Mouse (Mus musculus) layer of hippocampus, adult 9-11 months (tissue): ENCODE measurements around the gene Robo3.

Source experiments
- DNase-seq: peaks from one replicate; pipeline ENCODE4 v3.0.0; 2022

Robo3 gene

DNA sequence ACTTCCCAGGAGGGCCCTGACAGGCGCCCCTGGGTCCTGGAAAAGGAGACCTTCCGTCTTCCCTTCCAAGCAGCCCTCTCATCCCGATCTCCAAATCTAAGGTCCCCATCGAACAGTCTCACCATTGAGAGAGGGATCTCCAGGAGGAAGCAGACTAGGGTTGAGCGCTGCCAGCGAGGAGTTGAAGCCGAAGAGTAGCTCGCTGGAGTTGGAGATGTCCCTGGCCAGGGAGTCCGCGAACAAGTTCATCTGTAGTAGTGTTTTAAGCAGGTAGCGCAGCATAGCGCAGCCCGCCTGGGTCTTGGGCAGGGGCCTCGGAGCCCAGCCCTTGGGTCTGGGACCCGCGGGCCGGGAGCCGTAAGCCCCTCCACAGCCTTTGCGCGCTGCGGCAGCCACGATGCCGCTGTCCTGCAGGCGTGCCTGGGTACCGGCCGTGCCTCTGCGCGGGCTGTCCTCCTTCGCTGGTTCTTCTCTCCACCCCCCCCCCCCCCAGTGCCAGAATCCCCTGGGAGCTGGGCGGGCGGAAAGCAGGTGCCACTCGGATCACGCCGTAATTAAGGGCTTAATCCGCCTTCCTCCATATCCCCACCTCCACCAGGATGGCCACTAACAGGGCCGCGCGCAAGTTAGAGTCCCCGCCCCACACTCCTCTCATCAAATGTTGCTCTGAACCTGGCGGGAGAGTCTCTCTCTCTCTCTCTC, at the start of gene Robo3:
Gene Robo3 (minus strand): TSS at position 527 of the 702 bp plus-strand sequence.
- DNase-seq: no peak

DNA sequence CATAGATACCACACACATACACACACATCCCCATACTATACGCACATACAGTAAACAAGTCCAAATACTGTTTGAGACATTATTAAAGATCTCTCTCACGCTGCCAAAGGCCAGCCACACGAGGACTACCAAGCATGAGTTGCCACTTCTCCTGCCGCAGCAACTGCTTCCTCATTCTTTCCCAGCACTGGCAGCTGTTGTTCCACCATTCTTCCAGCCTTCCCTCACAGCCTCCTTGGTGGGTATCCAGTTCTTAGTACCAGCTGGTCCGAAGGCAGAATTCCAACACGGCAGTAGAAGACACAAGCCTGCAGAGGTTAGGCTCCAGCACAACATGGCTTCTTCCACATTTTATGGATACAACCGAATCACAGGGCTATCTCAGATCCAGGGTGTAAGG, 41.9 kb upstream of the Robo3 start:
- peak; percentile 61 for DNase-seq

DNA sequence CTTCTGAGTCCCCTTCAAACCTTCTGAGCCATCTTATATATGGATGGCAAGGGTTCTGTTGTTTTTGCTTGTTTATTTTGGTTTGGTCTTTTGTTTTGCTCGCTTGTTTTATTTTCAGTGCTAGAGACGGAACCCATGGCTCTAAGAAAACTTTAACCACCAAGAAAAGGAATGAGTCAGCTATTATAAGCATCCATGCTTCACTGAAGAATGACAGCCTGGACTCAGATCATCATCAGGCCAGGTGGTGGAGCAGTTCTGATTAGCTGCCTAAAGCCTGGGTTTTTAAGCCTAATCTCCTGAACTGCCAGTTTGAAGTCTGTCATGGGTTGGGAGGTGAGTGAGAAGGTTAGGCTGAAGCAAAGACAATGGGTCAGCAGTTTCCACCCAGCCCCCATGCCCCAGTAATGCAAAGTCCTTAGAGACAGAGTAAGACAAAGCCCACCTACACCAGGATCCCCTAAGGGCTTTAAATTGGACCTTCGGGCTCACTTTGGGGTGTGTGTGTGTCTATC, 40.6 kb upstream of the Robo3 start:
- DNase-seq: no peak

DNA sequence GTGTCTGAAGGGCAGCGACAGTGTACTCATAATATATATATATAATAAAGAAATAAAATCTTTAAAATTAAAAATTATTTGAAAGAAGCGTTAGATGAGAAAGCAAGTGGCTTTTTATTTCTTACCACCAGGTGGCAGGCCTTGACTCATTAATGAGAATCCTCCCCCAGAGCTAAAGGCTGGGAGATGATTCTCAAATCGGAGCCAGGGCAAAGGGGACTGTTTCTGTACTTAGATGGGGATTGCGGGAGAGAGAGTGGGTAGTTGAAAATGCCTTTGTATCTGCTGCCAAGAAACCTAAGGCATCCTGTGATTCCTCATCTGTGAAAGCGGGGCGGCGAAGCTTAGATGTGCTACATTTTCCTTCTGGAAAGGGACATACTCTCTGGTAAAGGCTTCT, 29.7 kb upstream of the Robo3 start:
- peak; percentile 32 for DNase-seq

DNA sequence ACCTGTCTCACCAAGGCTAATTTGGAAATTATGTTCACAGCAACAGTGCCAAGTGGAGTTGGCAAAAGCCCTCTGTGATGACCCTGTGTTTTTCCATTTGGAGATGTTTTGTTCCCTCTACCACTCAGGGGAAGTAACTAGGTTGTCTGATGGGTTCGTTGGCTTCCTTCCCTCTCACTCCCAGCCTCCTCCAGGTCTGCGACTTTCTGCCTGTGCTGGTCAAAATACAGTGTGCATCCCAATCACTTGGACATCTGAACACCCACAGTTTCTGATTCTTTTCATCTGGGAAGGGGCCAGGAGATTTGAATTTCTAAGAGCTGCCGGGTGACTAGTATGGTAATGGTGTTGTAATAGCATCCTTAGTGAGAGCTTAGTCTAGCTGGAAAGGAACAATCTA, 28.5 kb upstream of the Robo3 start:
- DNase-seq: no peak

DNA sequence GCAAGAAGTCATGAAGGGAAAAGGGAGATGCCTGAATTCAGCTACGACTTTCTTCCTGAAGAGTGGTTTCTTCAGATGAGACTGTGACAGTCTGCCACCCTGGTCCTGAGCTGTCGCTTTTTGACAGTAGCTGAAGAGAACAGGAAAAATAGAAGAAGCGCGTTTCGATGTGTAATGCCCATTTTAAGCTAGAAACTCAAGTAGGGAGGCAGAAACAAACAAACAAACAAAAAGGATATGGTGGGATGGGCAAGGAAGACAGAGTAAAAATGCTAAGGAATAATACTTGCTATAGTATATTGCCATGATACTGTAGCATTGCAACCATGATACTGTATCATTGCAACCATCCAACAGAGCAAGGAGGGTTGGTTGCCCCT, 27.9 kb upstream of the Robo3 start:
- no peak for DNase-seq

DNA sequence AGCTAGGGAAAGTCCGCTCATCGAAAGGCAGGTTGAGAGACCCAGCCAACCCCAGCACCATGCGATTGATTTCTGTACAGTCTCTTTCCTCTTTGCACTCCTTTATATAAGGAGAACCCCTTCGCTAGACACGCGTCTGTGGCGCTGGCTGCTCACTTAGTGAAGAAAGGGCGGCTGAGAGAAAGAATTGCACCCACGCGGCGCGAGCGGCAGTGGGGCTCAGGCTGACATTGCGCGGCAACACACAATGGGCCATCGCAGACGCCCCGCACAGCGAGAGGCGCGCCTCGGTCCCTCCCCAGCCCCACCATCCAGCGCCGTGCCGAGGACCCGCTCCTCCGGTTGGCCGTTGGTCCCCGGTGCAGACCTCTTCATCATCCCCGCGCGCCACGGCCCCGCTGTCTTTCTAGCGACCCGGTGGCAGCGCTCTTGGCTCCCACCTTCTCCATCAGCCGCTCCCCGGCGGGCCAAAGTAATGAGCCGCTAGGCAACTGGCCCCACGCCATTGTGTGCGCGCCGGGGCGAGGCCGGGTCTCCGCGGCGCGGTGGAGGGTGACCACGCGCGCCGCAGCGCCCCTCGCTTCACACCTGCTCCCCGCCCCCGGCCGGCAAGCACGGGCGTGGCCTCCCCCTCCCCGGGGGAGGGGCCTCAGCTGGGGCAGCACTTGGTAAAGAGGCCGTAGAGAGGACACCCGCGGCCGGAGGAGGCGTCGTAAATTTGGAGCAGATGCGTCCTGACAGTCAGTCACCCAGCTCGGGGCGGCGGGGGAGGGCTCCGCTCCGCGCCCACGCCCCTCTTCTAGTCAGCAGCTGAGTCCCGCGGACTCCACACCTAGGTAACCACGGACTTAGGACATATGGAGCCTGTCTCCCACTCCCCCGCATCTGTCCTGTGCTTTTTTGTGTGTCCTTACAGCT, 27.3 kb upstream of the Robo3 start:
- peak; percentile 20 for DNase-seq

DNA sequence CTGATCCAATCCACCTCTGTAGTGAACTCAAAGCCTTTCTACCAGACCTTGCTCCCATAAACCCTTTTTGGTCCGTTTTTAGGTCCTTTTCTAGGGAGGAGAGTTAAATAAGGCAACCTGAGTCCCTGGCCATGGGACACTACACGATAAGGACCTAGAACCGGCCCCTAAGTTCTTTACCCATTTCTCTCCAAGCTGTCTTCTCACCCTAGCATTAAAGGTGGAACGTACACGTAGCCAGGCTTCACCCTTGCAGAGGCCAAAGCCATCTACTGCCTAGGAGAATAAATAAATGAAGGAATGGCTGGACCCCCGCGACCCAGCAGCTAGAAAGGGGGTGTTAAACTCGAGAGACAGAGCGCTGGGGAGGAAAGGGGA, 26.6 kb upstream of the Robo3 start:
- no peak for DNase-seq

DNA sequence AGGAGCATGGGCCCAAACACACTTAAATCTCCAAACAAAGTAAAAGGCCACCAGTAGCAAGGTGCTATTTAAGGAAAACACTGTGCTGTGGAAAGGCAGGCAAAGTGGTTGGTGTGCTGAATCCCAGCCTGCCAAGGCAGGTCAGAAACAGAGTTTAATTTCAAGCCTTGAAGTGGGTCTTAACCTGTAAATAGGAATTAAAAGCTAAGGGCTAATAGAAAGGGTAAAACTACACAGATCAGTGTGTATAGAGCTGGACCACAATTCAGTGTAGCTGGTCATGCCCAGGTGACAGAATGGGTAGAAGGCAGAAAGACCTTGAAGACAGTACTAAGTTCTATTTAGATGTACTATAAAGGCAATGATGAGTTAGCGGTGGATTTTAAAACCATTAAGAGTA, 24.1 kb upstream of the Robo3 start:
- DNase-seq: no peak

DNA sequence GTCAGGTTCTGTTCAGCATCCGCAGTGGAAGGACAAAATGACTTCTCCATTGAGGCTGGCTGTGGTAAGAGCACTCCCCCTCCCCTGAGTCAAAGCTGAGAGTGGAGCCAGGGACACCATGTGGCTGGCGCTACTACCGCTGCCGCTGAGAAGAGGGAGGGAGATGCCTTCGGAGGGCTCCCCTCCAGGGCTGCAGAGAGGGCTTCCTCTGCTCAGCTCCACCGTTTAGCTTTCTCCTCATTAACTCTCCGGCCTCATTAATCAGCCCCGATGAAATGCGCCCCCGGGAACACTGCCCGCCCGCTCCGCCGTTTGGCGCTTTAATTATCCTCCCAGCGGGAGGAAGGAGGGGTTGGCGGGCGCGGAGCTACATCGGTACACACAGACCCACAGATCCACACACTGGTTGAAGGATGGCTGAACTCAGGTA, 23.4 kb upstream of the Robo3 start:
- DNase-seq: peak; percentile 58

DNA sequence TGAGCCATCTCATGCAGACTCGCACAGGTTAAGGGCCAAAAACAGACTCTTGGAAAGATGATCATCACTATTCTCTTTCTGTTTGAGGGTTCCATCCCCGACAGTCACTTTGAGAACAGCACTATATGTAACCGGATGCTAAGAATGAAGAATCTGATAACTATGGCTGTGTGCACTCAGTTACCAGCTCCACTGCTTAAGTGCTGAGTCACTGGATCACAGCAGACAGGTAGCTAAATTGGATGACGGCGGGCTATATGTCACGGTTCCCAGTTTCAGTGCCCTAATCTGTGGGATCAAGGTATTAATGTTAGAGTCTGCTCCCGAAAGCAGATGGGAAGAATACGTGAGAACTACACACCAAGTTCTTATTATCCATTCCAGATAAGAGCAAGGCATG, 22.8 kb upstream of the Robo3 start:
- DNase-seq: no peak

DNA sequence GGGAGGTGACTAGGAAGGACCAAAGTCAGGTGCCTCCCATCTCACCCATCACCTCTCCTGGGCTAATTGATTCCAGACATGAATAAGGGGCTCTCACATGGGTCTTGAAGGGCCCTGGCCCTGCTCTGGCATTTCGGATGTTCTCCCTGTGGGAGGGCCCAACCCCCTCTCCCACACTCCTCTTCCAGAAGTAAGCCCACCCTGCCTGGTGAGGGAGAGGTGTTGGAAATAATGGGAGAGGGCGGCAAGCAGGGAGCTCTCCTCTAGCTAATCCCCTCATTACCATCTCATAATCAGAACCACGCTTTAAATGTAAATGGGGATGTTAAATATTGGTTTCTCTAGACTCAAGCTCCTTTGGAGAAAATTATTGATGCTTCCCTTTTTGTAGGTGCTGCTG, 21.9 kb upstream of the Robo3 start:
- no peak for DNase-seq

DNA sequence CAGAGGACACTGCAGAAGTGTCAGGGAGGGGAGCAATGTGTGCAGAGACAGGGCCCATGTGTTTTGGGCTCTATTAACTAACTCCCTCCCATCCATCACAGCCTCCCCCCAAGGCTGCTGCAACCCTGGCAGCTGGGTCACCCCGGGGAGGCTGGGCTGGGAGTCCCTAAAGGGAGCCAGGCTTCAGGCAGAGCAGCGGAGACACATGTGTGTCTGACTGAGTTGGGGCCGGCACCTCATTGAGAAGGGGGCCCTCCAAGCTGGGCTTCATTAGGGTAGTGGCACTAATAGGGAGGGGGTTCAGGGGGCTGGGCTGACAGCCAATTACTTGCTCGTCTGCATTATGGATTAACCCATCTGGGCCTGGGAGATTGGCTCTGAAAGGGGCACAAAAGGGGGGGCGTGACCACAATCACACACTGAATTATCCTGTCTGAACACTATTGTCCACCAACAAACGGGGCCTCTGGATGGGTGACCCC, 21.0 kb upstream of the Robo3 start:
- no peak for DNase-seq

DNA sequence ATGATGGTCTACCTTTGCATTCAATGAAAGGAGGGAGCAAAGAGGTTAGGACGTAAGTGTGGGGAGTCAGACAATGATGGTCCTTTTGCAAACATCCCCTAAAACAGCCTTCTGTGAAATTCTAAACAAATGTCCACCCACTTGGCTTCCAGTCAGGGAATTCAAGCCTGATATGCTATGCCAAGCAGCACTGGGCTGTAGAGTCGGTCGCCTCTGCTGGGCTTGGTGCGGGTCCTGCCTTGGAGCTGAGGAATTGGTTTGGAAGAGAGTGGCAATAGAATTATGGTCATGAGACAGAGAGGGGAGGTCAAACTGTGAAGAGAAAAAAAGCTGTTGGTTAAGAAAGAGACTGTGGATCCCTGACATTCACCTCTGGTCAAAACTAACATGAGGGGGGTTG, 20.3 kb upstream of the Robo3 start:
- DNase-seq: no peak

DNA sequence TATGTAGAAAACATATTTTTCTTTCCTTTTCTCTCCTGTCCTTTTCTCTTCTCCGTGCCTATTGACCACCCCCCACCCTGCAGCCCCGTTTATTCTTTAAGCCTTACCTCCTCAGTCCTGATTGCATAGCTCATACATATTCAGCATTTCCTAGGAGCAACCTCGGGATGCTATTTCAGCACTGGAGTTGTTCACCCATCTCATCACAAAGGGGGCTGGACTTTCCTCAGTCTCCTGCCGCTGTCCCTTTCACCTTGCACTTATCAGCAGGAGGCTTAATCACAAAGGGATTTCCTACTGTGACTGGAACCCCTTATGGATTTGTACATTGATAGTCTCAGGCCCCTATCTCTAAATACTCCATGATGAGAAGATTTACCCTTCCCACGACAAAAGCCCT, 19.4 kb upstream of the Robo3 start:
- no peak for DNase-seq

DNA sequence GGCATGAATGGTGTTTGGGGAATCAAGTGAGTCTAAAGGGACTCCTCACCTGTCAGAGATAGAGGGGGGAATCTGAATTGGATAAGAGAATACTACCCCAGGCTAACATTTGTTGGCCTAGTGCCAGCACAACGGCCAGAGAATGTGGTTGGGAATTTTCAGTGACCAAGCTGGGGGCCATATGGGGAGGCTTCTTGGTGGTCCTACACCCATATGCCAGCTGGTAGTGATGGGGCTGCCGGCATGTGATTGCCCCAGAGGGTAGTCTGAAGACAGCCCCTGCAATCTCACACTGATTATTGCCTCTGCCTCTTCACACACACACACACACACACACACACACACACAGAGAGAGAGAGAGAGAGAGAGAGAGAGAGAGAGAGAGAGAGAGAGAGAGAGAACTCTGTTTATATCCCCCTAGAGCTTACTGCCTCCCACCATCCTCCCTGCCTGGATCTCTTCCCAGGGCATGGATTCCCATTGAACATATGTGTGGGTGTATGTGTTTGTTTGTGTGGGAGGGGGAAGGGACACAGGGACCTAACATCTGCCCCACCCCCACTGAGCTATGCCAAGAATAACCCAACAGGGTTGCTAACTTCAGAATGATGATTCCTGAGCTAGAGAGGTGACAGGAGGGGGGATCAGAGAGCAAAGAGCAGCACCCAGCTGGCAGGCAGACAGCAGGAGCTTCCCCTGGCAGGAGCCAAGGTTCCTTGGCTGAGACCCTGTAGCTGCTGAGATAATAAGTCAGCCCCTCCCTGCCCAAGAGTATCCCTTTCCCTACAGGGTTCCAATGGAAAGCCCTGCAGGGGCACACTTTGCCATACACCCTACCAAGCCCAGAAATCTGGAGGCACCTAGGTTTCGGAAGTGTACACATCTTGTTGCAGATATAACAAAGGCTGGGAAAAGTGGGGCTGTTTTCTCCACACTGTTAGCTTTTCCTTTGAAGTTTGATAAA, 5.0 kb upstream of the Robo3 start:
- peak; percentile 73 for DNase-seq

DNA sequence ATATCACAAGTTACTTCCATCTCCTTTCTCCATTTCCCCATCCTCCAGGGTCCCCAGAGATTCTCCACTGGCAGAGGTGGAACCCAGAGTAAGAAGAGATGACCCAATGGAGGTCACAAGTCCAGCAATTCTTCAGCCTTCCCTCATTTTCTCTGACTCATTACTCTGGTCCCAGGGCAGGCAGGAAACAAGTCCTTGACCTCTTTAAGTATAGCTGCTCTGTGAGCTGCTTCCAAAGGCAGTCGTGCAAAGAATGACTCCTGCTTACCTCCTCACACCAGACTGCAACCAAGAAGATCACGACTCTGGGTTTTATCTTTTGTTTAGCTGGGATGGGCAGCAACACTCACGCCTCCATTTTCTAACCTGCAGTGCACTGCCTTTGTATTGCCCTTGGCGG, 2.6 kb upstream of the Robo3 start:
- no peak for DNase-seq

DNA sequence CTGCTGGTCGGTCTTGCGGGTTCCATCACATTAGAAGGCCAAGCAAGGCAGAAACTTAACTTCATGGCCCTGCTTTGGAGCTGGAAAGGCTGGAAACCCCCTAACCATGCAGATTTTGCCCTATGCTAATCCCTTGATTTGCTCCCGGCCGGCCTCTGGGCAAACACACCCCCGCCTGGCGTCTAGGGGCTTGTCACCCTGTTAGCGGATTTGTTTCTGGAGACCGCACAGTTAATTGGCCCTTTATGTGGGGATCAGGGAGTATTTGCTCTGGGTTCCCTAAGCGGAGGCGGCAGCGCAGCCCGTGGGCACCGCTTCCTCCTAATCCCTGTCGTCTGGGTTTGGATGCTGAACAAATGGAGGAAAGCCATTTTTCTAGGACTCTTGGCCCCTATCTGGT, 1.9 kb upstream of the Robo3 start:
- DNase-seq: no peak

DNA sequence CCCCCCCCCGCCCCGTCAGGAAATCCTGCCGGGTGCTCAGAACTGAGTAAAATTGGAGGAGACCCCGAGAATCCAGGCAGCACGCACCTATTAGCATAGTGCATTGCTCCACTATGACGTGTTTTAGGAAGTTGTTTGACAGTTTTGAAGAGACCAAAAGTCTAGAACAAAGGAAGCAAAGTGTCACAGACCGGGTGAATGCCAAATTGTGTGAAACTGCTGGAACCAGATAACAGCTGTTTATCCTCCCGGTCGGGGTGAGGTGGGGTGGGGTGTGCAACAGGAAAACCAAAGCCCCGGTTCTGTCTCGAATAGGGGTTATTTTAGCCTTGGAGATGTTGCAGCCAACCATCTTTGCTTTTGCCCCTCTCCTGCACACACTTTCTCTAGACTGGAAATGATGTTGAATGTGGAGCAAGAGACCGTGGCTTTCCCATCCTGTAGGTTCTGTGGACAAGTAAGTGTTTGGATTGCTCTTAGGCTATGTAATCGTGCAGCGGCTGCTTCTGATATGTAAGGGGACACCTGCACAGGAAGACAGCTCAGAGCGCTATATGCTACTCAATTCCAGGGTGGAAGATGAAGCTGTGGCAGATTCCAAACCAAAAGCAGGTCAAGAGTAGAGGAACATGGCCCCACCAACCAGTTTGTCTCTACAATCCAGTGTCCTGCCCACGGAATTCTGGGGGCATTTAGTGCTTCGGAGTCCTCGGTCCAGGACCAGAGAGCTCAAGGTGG, 946 bp upstream of the Robo3 start:
- no peak for DNase-seq

DNA sequence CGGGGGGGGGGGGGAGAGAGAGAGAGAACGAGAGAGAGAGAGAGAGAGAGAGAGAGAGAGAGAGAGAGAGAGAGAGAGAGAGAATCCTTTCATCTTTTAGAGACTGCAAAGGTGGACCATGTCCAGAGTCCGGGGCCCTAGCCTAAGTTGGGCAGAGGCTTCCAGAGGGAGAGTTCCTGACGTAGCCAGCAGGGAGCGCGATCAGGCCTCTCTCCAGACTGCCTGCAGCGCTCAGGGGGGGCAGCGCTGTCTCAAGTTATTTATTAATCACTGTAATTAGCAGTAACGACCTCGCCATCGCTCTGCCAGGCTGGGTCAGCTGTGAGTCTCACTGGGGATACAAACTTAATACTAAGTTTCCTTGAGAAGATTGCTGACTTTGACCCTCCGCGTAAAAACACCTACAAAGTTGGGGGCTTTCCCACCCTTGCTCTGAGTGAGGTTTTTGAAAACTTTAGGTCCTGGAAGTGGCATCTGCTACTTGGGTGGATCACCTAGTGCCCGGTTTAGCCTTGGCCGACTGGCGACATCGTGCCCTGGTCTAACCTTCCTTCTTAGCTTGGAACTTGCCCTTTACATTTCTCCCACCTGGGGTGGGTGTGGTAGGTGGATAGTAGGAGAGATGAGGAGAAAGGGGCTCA, 900 bp downstream of the Robo3 start:
- DNase-seq: no peak

DNA sequence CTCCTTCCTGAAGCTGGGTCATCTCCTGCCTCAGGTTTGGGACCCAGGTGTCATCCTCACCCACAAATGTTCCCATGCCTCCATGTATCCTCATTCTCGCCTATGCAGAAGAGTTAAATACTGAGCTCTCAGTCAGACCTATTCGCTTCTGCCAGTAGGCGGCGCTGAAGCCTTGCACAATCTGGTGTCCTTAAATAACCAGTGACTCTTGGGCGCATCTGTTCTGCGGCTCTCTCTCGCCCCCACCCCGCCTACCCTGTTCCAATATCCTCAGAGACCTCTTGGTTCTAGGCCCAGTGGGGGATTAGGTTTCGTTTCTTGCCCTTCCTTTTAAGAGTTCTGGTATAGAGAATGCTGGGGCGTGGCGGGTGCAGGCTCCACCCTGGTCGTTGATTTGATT, 2.5 kb downstream of the Robo3 start:
- DNase-seq: peak; percentile 93

DNA sequence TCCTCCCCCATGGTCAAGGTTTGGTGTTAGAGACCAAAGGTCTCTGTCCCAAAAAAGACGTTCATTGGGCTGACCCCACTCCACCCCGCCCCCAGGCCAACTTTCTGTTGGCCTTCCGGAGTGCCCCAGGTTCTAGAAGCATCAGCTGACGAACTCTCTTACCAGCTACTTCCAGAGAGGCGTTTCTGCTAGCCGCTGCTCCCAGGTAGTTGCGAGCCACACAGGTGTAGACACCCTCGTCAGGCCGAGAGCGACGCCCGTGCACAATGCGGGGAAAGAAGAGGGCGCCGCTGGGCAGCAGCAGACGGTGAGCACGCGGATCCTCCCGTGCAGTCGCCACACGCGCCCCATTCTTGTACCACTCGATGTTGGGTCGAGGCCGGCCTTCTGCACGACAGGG, 3.7 kb downstream of the Robo3 start:
- no peak for DNase-seq
